Mouse (Mus musculus): ENCODE data around the gene Lhfpl4. TPM values are rescaled to one million over a fixed set of nuclear protein-coding genes. Genes with fewer than 3 reads are reported as not detected.
A peak's percentile ranks its signal among the peaks of the same experiment; 100 is the strongest.

Gene Lhfpl4
- total and polyA plus RNA-seq, 3 experiments, result 3.2 to 8.9 (median 7.1) TPM

DNA sequence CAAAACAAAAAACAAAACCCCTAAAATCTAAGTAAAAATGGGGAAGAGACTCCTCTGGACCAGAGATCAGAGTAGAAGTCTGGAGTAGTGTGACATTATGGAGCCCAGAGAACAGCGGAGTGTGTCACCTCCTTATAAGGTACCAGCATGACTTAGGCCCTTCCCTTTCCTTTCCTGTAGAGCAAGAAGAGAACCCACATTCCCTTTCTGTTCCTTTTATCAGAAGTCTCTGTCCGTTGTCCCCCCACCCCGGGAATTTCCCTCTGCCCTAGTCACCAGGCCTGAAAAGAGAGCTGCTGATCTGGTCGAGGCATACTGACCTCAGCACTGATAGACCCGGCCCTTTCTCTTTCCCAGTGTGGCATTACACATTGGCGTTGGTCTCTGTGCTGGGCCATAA, 43.3 kb upstream of the Lhfpl4 start:
- Histone ChIP-seq H3K4me2 (ENCODE audit: insufficient read depth, low read depth, poor library complexity, severe bottlenecking) (peak overlapping the region; percentile 53), H3K79me2 (replicated peaks; ENCODE audit: control insufficient read depth, extremely low read depth, insufficient read depth, poor library complexity, severe bottlenecking) (peaks cover 24% of the 10 kb centered on the region), H3K4me1 (ENCODE audit: control insufficient read depth in 1 of 2, insufficient read depth in 2 of 2) (peaks cover 8 to 67% of the 10 kb centered on the region in 2 experiments; a peak in 3 of 4 replicates), H3K27ac (ENCODE audit: insufficient read depth, low read depth) (peak overlapping the region; percentile 55; the same call in 1 of the 2 replicates), H3K9ac (ENCODE audit: insufficient read depth, low read depth) (peak overlapping the region; percentile 56), H3K9me3 (replicated peaks; ENCODE audit: low read length) (no peaks in the 10 kb centered on the region), H3K4me3 (replicated peaks in 1 of 3; ENCODE audit: low read depth in 2 of 3, low read length in 2 of 3, poor library complexity in 1 of 3) (peak overlapping the region; percentile 83 to 97 (median 95)), H3K36me3 (replicated peaks in 1 of 2; ENCODE audit: control insufficient read depth in 1 of 2, insufficient read depth in 1 of 2, low read length in 1 of 2) (peaks cover 23 to 40% of the 10 kb centered on the region in 2 experiments), H3K27me3 (replicated peaks) (no peaks in the 10 kb centered on the region)
- in situ Hi-C loops (cut with MboI; ENCODE audit: low pct_ligation_motif_present, low pct_unique_long_range_greater_than_20kb, low sequenced_read_pairs), result loop anchor here (5.0 kb wide), 1 partner anchor 66 kb away; no protein-coding TSS in a partner anchor
- TF ChIP-seq MXI1 (IDR thresholded peaks at IDR 0.05; ENCODE audit: low read depth, low read length) (no peak), MYC (IDR thresholded peaks at IDR 0.05; ENCODE audit: low read depth, low read length) (no peak), ETS1 (conservative IDR thresholded peaks at IDR 0.05; ENCODE audit: low read depth, low read length) (peak; percentile 36; the same call in 1 of the 2 replicates), IRF4 (IDR thresholded peaks at IDR 0.05; ENCODE audit: low read depth, low read length) (peak; percentile 79), ZC3H11A (IDR thresholded peaks at IDR 0.05; ENCODE audit: low read depth, low read length) (no peak), GABPA (IDR thresholded peaks at IDR 0.05; ENCODE audit: insufficient replicate concordance, low read depth, low read length) (no peak), MAZ (IDR thresholded peaks at IDR 0.05; ENCODE audit: low read depth, low read length) (peak; percentile 54; the same call in 1 of the 2 replicates), TBP (conservative IDR thresholded peaks at IDR 0.05; ENCODE audit: low read depth, low read length) (peak; percentile 71), MAFK (IDR thresholded peaks at IDR 0.05; ENCODE audit: insufficient replicate concordance, low read length) (no peak), TCF12 (IDR thresholded peaks at IDR 0.05; ENCODE audit: low read depth, low read length) (no peak), SMC3 (IDR thresholded peaks at IDR 0.05; ENCODE audit: low read depth, low read length) (no peak), SIN3A (IDR thresholded peaks at IDR 0.05; ENCODE audit: low read length) (peak; percentile 61; the same call in 1 of the 2 replicates), JUN (IDR thresholded peaks at IDR 0.05; ENCODE audit: insufficient read depth, low read depth, low read length) (no peak), MEF2A (IDR thresholded peaks at IDR 0.05; ENCODE audit: borderline replicate concordance, low read depth, low read length) (peak; percentile 53; the same call in 1 of the 2 replicates), USF1 (IDR thresholded peaks at IDR 0.05; ENCODE audit: low read depth, low read length) (no peak), ZMIZ1 (IDR thresholded peaks at IDR 0.05; ENCODE audit: low read depth, low read length) (no peak), PAX5 (IDR thresholded peaks at IDR 0.05; ENCODE audit: low read length) (no peak), EP300 (IDR thresholded peaks at IDR 0.05; ENCODE audit: low read length) (peak; percentile 55), KAT2A (IDR thresholded peaks at IDR 0.05; ENCODE audit: insufficient replicate concordance, low read length) (no peak)
- dilution Hi-C loops (cut with MboI; ENCODE audit: extremely low pct_ligation_motif_present, extremely low pct_unique_long_range_greater_than_20kb, low sequenced_read_pairs), result no loop called here
- peak; percentile 58 for DNase-seq (ENCODE audit: extremely low read depth)

Data from CH12.LX (cell line).